Mouse (Mus musculus) erythroblast, embryonic 14.5 days (primary cell): ENCODE measurements around the gene Galr3. TPM values are rescaled to one million over a fixed set of nuclear protein-coding genes. Genes with fewer than 3 reads are reported as not detected.

Source experiments
- H3K27me3 ChIP-seq: 2 replicates; pipeline ENCODE4 v1.6.1; 2012; ENCODE audit warnings: inconsistent platforms; ENCODE audit not compliant: control insufficient read depth
- H3K36me3 ChIP-seq: 2 replicates; pipeline ENCODE4 v1.6.1; 2012; ENCODE audit warnings: mild to moderate bottlenecking, inconsistent platforms; ENCODE audit not compliant: control insufficient read depth
- H3K4me1 ChIP-seq: 2 replicates; pipeline ENCODE4 v1.6.1; 2012; ENCODE audit warnings: inconsistent platforms; ENCODE audit not compliant: control insufficient read depth
- H3K4me3 ChIP-seq: replicated peaks from 2 replicates; pipeline ENCODE3; 2012; ENCODE audit warnings: moderate library complexity, mild to moderate bottlenecking, inconsistent platforms
- H3K9me3 ChIP-seq: 2 replicates; pipeline ENCODE4 v1.6.1; 2012; ENCODE audit warnings: low read length, inconsistent platforms, mixed read lengths; ENCODE audit not compliant: control insufficient read depth
- GATA1 ChIP-seq: IDR thresholded peaks from 2 replicates; pipeline ENCODE4 v1.6.1; 2012; ENCODE audit warnings: low read length, inconsistent platforms, mixed read lengths
- TAL1 ChIP-seq: IDR thresholded peaks from 3 replicates; pipeline ENCODE4 v1.6.1; 2012; ENCODE audit warnings: low read length, inconsistent platforms, mixed read lengths
- polyA plus RNA-seq: library from polyadenylated mRNA; stranded (reverse); fragments of >175 nt; gene quantifications from 2 replicates; pipeline ENCODE4 v1.2.3, GENCODE M21; 2012

The Galr3 gene
- polyA plus RNA-seq, 1 experiment: not detected

DNA sequence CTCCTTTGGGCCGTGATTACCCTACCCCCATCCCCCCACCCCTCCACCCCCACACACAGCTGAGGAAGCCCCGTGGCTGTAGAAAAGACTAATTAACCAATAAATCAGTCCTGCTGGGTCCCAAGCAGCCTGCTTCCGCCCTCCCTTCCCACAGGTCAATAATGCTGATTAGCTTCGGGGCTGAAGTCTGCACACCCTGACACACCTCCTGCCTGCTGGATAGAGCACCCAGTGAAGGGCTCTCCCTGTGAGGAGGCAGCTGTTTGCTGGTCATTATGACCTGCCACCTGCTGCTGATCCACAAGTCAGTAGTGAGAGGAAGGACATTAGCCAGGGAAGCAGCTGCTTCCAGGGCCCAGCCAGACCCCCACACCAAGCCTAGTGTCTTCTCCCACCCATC, 3.2 kb downstream of the Galr3 start:
- no peaks in the 10 kb centered on the region; the same call in 1 of the 2 replicates for H3K9me3 ChIP-seq
- H3K4me1 ChIP-seq: peaks cover 14% of the 10 kb centered on the region
- TF ChIP-seq GATA1: no peak
- TF ChIP-seq TAL1: no peak
- H3K36me3 ChIP-seq: no peaks in the 10 kb centered on the region
- peaks cover 65% of the 10 kb centered on the region for H3K27me3 ChIP-seq
- no peak overlapping the region for H3K4me3 ChIP-seq

DNA sequence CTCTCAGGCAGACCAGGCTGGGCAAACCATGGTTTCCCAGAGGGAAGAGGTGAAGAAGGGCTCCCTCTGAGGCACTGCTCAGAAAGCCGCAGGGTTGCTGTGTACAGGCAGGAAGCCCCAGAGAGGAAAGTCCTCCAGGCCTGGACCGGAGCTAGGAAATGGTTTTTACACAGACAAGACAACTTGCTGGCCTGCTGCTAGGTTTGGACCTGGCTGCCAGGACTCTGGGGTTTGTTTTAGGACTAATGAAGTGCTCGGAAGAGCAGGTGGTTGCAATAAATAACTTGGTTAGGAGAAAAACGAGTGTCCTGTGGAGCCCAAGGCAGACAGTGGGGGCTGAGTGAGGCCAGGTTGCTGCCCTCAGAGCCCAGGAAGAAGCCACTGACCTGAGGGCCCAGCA, 6.5 kb downstream of the Galr3 start:
- peaks cover 18% of the 10 kb centered on the region for H3K36me3 ChIP-seq
- no peaks in the 10 kb centered on the region; the same call in 1 of the 2 replicates for H3K9me3 ChIP-seq
- H3K27me3 ChIP-seq: peaks cover 32% of the 10 kb centered on the region
- peaks cover 20% of the 10 kb centered on the region for H3K4me1 ChIP-seq
- no peak for TF ChIP-seq GATA1
- no peak for TF ChIP-seq TAL1
- H3K4me3 ChIP-seq: no peak overlapping the region

DNA sequence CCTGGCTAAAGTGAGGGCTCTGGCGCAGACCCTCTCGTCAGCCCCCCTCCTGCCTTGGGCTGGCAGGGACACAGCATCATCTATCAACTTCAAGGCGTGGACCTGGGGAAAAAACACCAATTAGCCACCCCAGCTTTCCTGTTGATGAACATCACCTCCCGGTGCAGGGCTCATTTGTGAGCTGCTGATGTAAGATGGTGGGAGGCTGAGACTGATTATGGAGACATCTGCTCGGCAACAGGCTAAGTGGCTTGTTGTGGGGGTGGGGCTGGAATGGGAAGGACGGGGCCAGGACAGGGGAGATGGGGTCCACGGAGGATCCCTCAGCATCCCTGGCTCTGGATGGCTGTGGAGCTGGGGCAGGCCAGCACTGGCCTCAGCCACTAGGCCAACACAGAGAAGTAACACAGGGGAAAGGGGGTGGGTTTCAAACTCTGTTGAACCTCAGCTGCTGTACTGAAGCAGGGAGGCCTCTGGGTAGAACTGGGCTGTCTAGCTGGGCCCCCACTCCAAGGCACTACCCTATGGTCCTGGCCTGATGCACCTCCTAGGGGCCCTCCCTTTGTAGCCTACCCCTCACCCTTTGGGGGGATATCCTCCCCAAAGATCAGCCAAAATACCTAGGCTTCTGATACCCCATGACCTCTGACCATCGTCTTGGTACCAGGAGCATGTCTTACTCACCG, 8.6 kb downstream of the Galr3 start:
- H3K4me1 ChIP-seq: peaks cover 27% of the 10 kb centered on the region
- H3K9me3 ChIP-seq: no peaks in the 10 kb centered on the region
- H3K4me3 ChIP-seq: no peak overlapping the region
- no peak for TF ChIP-seq TAL1
- no peak for TF ChIP-seq GATA1
- peaks cover 40% of the 10 kb centered on the region for H3K36me3 ChIP-seq
- H3K27me3 ChIP-seq: peaks cover 11% of the 10 kb centered on the region

DNA sequence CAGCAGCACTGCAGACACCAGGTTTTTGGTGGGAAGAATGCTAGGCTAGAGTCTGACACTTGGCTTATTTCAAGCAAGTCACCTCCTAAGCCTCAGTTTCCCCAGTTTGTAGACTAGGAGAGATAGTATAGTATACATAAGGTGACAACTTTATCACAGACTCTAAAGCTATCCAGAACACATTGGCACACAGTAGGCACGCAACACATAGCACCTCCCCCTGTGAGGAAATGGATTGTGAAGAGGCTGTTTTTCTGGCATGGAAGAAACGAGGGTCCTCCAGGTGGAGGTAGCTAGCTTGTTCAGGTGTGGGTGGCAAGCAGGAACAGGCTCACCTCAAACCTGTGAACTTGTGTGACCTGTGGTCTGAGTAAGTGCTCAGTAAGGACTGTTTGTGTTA, 9.3 kb downstream of the Galr3 start:
- Histone ChIP-seq H3K9me3 (no peaks in the 10 kb centered on the region), H3K4me3 (no peak overlapping the region), H3K4me1 (peaks cover 27% of the 10 kb centered on the region), H3K36me3 (peaks cover 46% of the 10 kb centered on the region), H3K27me3 (peaks cover 5% of the 10 kb centered on the region)
- TF ChIP-seq GATA1 (no peak), TAL1 (no peak)

DNA sequence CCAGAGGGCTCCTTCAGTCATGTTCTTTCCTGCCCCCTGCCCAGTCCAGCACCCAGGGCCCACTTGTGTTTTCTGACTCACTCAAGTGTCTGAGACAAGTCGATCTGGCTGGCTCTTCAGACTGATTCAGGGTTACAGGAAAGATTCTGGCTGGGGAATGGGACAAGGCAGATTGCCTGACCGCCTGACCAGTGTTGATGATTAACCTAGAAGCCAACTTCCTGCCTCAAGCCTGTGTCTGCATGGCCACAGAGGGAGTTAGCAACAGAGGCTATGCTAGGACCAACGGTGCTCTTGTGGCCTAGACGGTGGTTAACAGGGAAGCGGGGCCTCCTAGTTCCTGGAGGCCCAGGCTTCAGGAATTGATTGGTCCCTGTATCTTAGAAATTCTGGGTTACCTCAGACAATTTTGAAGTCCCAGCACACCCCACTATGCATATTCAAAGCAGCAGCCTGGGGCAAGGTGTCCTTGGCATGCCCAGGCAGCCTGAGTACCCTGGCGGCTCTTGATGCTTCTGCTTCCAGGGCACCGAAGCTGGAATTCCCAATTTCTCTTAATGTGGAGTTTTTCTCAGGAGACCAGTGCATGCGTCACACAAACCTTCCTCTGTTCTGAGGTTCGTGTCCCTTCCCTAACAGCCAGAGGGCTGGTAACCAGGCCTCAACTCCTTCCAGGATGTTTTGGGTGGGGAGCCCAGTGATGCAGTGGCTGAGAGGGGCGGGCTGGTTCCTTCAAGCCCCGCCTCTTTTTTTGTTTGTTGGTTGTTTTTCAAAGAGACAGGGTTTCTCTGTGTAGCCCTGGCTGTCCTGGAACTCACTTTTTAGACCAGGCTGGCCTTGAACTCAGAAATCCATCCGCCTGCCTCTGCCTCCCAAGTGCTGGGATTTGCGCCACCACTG, 10.0 kb downstream of the Galr3 start:
- Histone ChIP-seq H3K4me1 (peaks cover 32% of the 10 kb centered on the region), H3K4me3 (no peak overlapping the region), H3K9me3 (no peaks in the 10 kb centered on the region), H3K36me3 (peaks cover 54% of the 10 kb centered on the region), H3K27me3 (peaks cover 5% of the 10 kb centered on the region)
- TF ChIP-seq TAL1 (no peak), GATA1 (no peak)

DNA sequence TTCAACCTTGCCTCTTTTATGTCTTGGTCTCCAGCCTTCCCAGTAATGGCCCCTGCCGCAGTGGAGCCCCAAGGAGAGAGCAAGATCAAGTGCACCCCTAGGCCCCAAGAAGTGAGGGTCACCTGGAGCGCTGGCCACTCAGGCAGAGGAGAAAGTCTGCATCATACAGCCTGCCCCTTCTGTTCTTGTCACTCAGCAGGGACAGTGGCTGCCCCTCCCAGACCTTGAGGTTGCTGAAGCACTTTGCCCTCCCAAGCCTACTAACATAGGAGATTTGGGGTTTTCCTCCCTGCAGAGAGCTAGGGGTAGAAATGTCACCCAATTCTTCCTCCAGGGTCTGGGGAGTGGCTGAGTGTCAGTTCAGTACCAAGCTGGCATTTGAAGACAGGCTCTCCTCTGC, 10.7 kb downstream of the Galr3 start:
- H3K4me1 ChIP-seq: peaks cover 39% of the 10 kb centered on the region
- no peaks in the 10 kb centered on the region for H3K9me3 ChIP-seq
- H3K4me3 ChIP-seq: no peak overlapping the region
- TF ChIP-seq GATA1 (no peak), TAL1 (no peak)
- H3K36me3 ChIP-seq: peaks cover 60% of the 10 kb centered on the region
- H3K27me3 ChIP-seq: peaks cover 3% of the 10 kb centered on the region

DNA sequence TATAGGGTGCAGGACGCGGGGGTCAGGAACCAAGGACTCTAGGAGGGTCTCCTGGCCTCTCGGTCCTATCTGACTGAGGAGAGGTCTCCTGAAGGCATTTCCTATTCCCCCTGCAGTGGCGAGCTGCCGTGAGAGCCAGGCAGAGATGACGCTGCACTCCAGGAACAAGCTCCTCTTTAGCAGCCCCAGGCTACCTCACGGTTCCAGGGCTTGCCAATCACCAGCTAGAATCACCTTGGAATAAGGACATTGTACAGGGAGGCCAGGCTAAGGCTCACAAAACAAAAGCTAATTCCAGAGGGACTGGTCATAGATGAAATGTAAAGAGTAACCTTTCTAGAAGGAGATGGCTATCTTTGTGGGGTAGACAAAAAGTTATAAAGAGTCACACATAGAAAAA, 14.9 kb downstream of the Galr3 start:
- Histone ChIP-seq H3K4me1 (peaks cover 73% of the 10 kb centered on the region), H3K9me3 (peaks cover 5% of the 10 kb centered on the region), H3K36me3 (peaks cover 100% of the 10 kb centered on the region), H3K4me3 (no peak overlapping the region), H3K27me3 (no peaks in the 10 kb centered on the region; the same call in 1 of the 2 replicates)
- TF ChIP-seq GATA1 (no peak), TAL1 (no peak)

DNA sequence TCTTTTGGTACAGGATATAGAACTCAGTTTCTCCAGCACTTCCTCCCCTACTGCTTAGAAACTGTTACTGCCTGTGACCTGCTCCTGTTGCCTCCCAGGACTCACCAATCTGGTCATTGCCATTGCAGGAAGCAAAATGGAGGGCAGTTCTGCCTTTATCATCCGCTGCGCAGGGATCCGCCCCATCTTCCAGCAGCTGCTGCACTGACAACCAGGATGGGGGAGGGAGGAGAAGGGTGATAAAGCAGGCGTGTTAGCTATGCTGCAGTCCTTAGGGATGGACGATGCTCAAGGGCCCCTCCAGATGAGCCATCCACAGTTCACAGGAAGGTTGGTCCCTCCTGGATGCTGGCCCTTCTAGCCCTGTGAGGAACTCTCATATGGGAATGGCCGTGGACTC, 16.2 kb downstream of the Galr3 start:
- Histone ChIP-seq H3K27me3 (no peaks in the 10 kb centered on the region; the same call in 1 of the 2 replicates), H3K4me1 (peaks cover 62% of the 10 kb centered on the region), H3K9me3 (peaks cover 5% of the 10 kb centered on the region), H3K36me3 (peaks cover 87% of the 10 kb centered on the region), H3K4me3 (peak overlapping the region; percentile 45)
- TF ChIP-seq GATA1 (peak; percentile 56; the same call in 1 of the 2 replicates), TAL1 (peak; percentile 50; the same call in 1 of the 3 replicates)
